Mouse (Mus musculus): ENCODE measurements around the gene Ciapin1. TPM values are rescaled to one million over a fixed set of nuclear protein-coding genes. Genes with fewer than 3 reads are reported as not detected.

Ciapin1 gene
- total RNA-seq, 1 experiment from 2014 or later, result 24.1 TPM

DNA sequence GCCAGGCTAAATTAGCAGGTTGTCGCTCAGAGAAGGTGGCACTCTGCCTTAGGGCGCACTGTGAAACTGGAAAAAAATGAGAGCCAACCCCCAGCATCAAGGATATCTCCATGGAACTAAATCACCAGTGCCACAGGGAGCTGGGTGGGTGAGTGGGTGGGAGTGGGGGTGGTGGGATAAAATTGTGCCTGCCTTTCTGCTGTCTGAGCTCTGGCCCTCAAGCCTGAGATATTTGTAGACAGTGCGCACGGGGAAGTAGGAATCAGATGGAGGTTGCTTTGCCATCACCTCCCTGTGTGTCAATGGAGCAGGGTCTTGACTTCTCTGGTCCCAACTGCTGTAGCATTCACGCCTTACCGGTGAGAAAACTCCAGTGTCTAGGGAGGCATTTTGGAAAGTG lies 65.1 kb downstream of the Ciapin1 start:
- ATAC-seq (replicated peaks in 1 of 2; ENCODE audit: insufficient read depth in 1 of 2, low FRiP score in 2 of 2, low TSS enrichment in 1 of 2, low read depth in 1 of 2, poor library complexity in 2 of 2, severe bottlenecking in 2 of 2), result no peak

DNA sequence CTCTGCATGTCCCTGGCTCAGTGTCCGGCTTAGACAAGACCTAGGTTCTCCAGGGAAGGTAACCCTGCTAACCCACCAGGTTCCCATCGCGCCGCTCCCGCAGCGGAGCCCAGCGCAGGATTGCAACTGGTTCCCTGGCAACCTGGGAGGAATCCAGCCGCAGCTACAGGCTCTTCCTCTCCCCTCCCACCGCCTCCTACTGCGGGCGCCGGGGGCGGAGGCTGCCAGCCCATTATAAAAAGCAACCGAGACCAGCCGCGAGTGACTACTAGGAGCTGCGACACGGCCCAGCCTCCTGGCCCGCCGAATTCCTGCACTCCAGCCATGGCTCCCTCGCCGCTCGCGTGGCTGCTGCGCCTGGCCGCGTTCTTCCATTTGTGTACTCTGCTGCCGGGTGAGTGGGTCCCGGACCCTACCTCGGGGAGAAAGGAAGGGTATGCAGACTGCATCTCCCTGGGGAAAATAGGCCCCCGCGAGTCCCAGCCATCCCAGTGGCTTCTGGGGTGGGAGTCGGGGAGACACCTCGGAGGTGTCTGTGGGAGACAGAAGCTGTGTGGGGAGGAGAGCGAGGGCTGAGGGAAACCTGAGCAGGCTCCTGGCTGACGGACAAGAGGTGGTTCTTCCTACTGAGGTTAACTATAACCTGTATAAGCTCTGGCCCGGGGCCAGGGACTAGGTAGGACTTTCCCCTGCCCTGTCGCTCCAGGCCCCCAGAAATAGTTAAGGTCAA lies 66.1 kb downstream of the Ciapin1 start, which contains the start of gene Cx3cl1:
Gene Cx3cl1 (plus strand): TSS at position 69 of the 730 bp plus-strand sequence.
- peak; percentile 84 to 86 for ATAC-seq (replicated peaks in 1 of 2; ENCODE audit: insufficient read depth in 1 of 2, low FRiP score in 2 of 2, low TSS enrichment in 1 of 2, low read depth in 1 of 2, poor library complexity in 2 of 2, severe bottlenecking in 2 of 2)

DNA sequence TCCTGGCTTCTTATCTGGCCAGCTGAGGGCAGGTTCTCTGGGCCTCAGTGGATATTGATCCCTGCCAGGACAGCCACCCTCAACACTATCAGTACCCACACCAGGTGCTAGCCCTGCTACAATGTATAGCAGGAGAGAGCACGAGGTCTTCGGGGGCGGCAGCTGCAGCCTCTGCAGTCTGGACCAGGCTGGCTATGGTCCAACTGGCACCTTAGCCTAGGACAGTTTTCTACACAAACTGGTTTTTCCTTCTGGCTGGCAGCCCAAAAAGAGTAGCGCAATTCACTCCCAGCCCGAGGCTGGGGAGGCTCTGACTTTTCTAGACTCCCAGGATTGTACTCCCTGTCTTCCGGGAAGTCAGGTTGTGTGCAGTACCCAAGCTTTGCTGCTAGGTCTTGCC lies 67.2 kb downstream of the Ciapin1 start:
- no peak for ATAC-seq (replicated peaks in 1 of 2; ENCODE audit: insufficient read depth in 1 of 2, low FRiP score in 2 of 2, low TSS enrichment in 1 of 2, low read depth in 1 of 2, poor library complexity in 2 of 2, severe bottlenecking in 2 of 2)

Other genes with a start within 250 kb of the Ciapin1 start
- gene Rspry1, start 236.4 kb downstream of the Ciapin1 start, total RNA-seq (2017), result 40.0 and 43.6 TPM in 2 replicates
- gene Fam192a, start 236.4 kb downstream of the Ciapin1 start, total RNA-seq (2017), result 84.4 and 120 TPM in 2 replicates
- gene Arl2bp, start 171.8 kb downstream of the Ciapin1 start, total RNA-seq (2017), result 96.4 and 129 TPM in 2 replicates
- gene Pllp, start 142.1 kb downstream of the Ciapin1 start, total RNA-seq (2017), result 0.50 TPM in 1 of 2 replicates, not detected in the other
- gene Ccl22, start 92.8 kb downstream of the Ciapin1 start, total RNA-seq (2017), result not detected in 2 replicates
- gene Cx3cl1, start 66.3 kb downstream of the Ciapin1 start, total RNA-seq (2017), result 0.55 and 3.3 TPM in 2 replicates
- gene Ccl17, start 27.9 kb downstream of the Ciapin1 start, total RNA-seq (2017), result not detected in 2 replicates
- 33.1 and 39.4 TPM in 2 replicates for gene Coq9, start within 50 bp of the Ciapin1 start, total RNA-seq (2017)
- 54.9 and 64.7 TPM in 2 replicates for gene Polr2c, start 19.1 kb upstream of the Ciapin1 start, total RNA-seq (2017)
- gene Dok4, start 38.0 kb upstream of the Ciapin1 start, total RNA-seq (2017), result 0.13 and 0.30 TPM in 2 replicates
- gene Ccdc102a, start 79.7 kb upstream of the Ciapin1 start, total RNA-seq (2017), result 3.4 and 4.9 TPM in 2 replicates
- gene Adgrg5, start 85.3 kb upstream of the Ciapin1 start, total RNA-seq (2017), result 0.25 TPM in 1 of 2 replicates, not detected in the other
- 565 and 601 TPM in 2 replicates for gene Adgrg1, start 136.4 kb upstream of the Ciapin1 start, total RNA-seq (2017)
- gene Adgrg3, start 179.3 kb upstream of the Ciapin1 start, total RNA-seq (2017), result 114 and 161 TPM in 2 replicates
- gene Drc7, start 216.7 kb upstream of the Ciapin1 start, total RNA-seq (2017), result 5.6 and 10.2 TPM in 2 replicates
- gene Katnb1, start 242.8 kb upstream of the Ciapin1 start, total RNA-seq (2017), result 15.4 and 32.0 TPM in 2 replicates